In the genomic region with DNA sequence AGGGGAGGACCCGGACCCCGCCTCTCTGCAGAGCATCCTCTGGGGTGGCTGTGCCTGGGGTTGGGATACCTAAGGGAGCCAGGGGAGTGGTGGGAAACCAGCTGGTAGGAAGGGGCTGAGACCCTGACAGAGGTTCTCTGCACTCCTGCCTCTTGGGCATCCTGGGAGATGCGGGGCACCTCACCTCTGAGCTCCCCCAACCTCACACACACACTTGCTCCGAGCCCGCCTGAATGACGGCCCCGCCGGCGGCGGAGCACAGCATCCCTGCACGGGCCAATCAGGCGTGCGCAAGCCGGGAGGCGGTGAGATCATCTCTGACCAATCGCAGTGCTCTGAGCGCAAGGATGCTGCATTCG, we compare ENCODE assay signal across 9 mouse cellular contexts. TPM values are rescaled to one million over a fixed set of nuclear protein-coding genes. Genes with fewer than 3 reads are reported as not detected.
A peak's percentile ranks its signal among the peaks of the same experiment; 100 is the strongest.
DNase-seq lines count a peak whose midpoint lies in the region; ATAC-seq and TF ChIP-seq lines count a peak whose summit lies in the region.
"Had no signal": no experiment of that assay in that cellular context is flagged by ENCODE, and none has a peak within 500 bp of the region (broad histone marks: within the 10 kb centered on the region; RNA-seq: fewer than 3 reads in every experiment).

No protein-coding gene starts in this region.

- peaks cover 35% of the 10 kb centered on the region for H3K36me3 ChIP-seq in heart, embryonic 13.5 days
- 0 out of 2 replicates have a peak, but pooled peaks cover 3% of the 10 kb centered on the region for H3K36me3 ChIP-seq in hindbrain, embryonic 11.5 days (ENCODE audit: control insufficient read depth, insufficient read depth, low read length)

- H3K9me3 ChIP-seq in heart, embryonic 13.5 days = no peaks in the 10 kb centered on the region
- no peaks in the 10 kb centered on the region for H3K9me3 ChIP-seq in hindbrain, embryonic 11.5 days (ENCODE audit: control insufficient read depth, low read length)

- ATAC-seq in heart, embryonic 13.5 days (ENCODE audit: extremely low read depth, insufficient number of reproducible peaks, low FRiP score, low TSS enrichment) = no peak
- ATAC-seq in hindbrain, embryonic 11.5 days (ENCODE audit: low FRiP score) = peak; percentile 88

- peak overlapping the region; percentile 76 for H3K4me2 ChIP-seq in heart, embryonic 13.5 days
- peak overlapping the region; percentile 97 for H3K4me2 ChIP-seq in hindbrain, embryonic 11.5 days (replicated peaks; ENCODE audit: low read depth, low read length)

- no peak for DNase-seq in heart, adult 8-10 months (ENCODE audit: low spot score)
- peak; percentile 86 for DNase-seq in hindbrain, embryonic 11.5 days (ENCODE audit: low spot score)
- peak; percentile 81 for DNase-seq in left cerebral cortex, postnatal 4 days
- DNase-seq in right cerebral cortex, adult 18-20 months = peak; percentile 93
- DNase-seq in ovary, postnatal 14 days (ENCODE audit: low spot score) = no peak
- no peak for DNase-seq in gastrocnemius, postnatal 14 days

- H3K9ac ChIP-seq in heart, embryonic 13.5 days = peak overlapping the region; percentile 73
- H3K9ac ChIP-seq in hindbrain, embryonic 11.5 days (ENCODE audit: low read depth, low read length) = peak overlapping the region; percentile 79

- WGBS in heart, embryonic 13.5 days = 17% methylated on average over 18 of the region's 18 CpGs
- 1% methylated on average over 18 of the region's 18 CpGs for WGBS in hindbrain, embryonic 11.5 days

- TF ChIP-seq POLR2A in cortical plate, adult 2 months (IDR thresholded peaks at IDR 0.05; ENCODE audit: extremely low read depth, insufficient read depth, low read length) = peak; percentile 66

- TF ChIP-seq CTCF in cortical plate, adult 2 months (IDR thresholded peaks at IDR 0.05; ENCODE audit: extremely low read depth, insufficient read depth, low read length) = no peak

- peaks cover 25% of the 10 kb centered on the region for H3K4me1 ChIP-seq in heart, embryonic 13.5 days
- H3K4me1 ChIP-seq in cortical plate, adult 2 months (ENCODE audit: control insufficient read depth, insufficient read depth, low read length) = no peaks in the 10 kb centered on the region
- 0 out of 2 replicates have a peak, but pooled peaks cover 4% of the 10 kb centered on the region for H3K4me1 ChIP-seq in hindbrain, embryonic 11.5 days (replicated peaks; ENCODE audit: control insufficient read depth, insufficient read depth, low read length)

- peaks cover 50% of the 10 kb centered on the region for H3K27me3 ChIP-seq in heart, embryonic 13.5 days (replicated peaks)
- H3K27me3 ChIP-seq in hindbrain, embryonic 11.5 days (ENCODE audit: control insufficient read depth, insufficient read depth, low read length) = no peaks in the 10 kb centered on the region; the same call in none of the 2 replicates

- intact Hi-C loops in left cerebral cortex, postnatal 4 days (cut with DNase I) = no loop called here
- intact Hi-C loops in gastrocnemius, postnatal 14 days (cut with DNase I; ENCODE audit: low total_unique reads) = no loop called here

- no peak overlapping the region for H3K27ac ChIP-seq in heart, embryonic 13.5 days (replicated peaks)
- H3K27ac ChIP-seq in cortical plate, adult 2 months (ENCODE audit: insufficient read depth, low read length) = no peak overlapping the region
- peak overlapping the region; percentile 89 for H3K27ac ChIP-seq in hindbrain, embryonic 11.5 days (ENCODE audit: low read depth, low read length)

- H3K4me3 ChIP-seq in heart, embryonic 13.5 days = peak overlapping the region; percentile 52
- peak overlapping the region; percentile 93 for H3K4me3 ChIP-seq in cortical plate, adult 2 months (ENCODE audit: insufficient read depth, low read length)
- H3K4me3 ChIP-seq in hindbrain, embryonic 11.5 days (ENCODE audit: low read depth, low read length) = peak overlapping the region; percentile 72

RNA-seq across cellular contexts. Expression of gene 6330409D20Rik, which starts 1.3 kb away (rescaled TPM):
- 0.18 and 0.28 TPM in 2 replicates for polyA plus RNA-seq in heart, embryonic 13.5 days (2015; fragmentation: Nextera tagmentation; extraction: Ambion mirVana)
- total RNA-seq in heart, adult 8-10 months (2022) = not detected
- 3.5 and 4.2 TPM in 2 replicates for polyA plus RNA-seq in cortical plate, adult 2 months (2012; rRNA removed)
- 2.3 and 3.0 TPM in 2 replicates for polyA plus RNA-seq in hindbrain, embryonic 11.5 days (2014; fragmentation: Nextera tagmentation; extraction: Ambion mirVana)
- 1 to 10 TPM; 3.0 to 3.2 TPM for total RNA-seq in left cerebral cortex, postnatal 4 days (2021)
- not detected for total RNA-seq in gastrocnemius, postnatal 14 days (2021)
- total RNA-seq: hematopoietic stem cell, adult 5-6 weeks had no signal

RNA-seq across cellular contexts. Expression of gene Tor2a, which starts 14.9 kb away (rescaled TPM):
- 37.0 and 40.0 TPM in 2 replicates for polyA plus RNA-seq in heart, embryonic 13.5 days (2015; fragmentation: Nextera tagmentation; extraction: Ambion mirVana)
- 10 to 100 TPM in 1 of 4 experiments, 1 to 10 TPM in 3; 7.8 to 10.1 (median 8.2) TPM for total RNA-seq in heart, adult 8-10 months (2022)
- polyA plus RNA-seq in cortical plate, adult 2 months (2012; rRNA removed) = 54.9 and 58.9 TPM in 2 replicates
- 53.1 and 53.5 TPM in 2 replicates for polyA plus RNA-seq in hindbrain, embryonic 11.5 days (2014; fragmentation: Nextera tagmentation; extraction: Ambion mirVana)
- 10 to 100 TPM; 29.3 to 30.5 TPM for total RNA-seq in left cerebral cortex, postnatal 4 days (2021)
- total RNA-seq in gastrocnemius, postnatal 14 days (2021) = 1 to 10 TPM; 7.5 to 8.2 TPM

RNA-seq across cellular contexts. Expression of gene Sh2d3c, which starts 21.3 kb away (rescaled TPM):
- 33.0 and 34.1 TPM in 2 replicates for polyA plus RNA-seq in heart, embryonic 13.5 days (2015; fragmentation: Nextera tagmentation; extraction: Ambion mirVana)
- total RNA-seq in heart, adult 8-10 months (2022) = 10 to 100 TPM; 16.4 to 28.8 (median 21.7) TPM
- polyA plus RNA-seq in cortical plate, adult 2 months (2012; rRNA removed) = 29.7 and 31.5 TPM in 2 replicates
- polyA plus RNA-seq in hindbrain, embryonic 11.5 days (2014; fragmentation: Nextera tagmentation; extraction: Ambion mirVana) = 25.9 and 27.6 TPM in 2 replicates
- total RNA-seq in left cerebral cortex, postnatal 4 days (2021) = 10 to 100 TPM; 33.1 to 37.2 TPM
- 10 to 100 TPM; 10.2 to 16.1 TPM for total RNA-seq in gastrocnemius, postnatal 14 days (2021)

RNA-seq across cellular contexts. Expression of gene Cdk9, which starts 29.3 kb away (rescaled TPM):
- 60.0 and 63.2 TPM in 2 replicates for polyA plus RNA-seq in heart, embryonic 13.5 days (2015; fragmentation: Nextera tagmentation; extraction: Ambion mirVana)
- total RNA-seq in heart, adult 8-10 months (2022) = 10 to 100 TPM; 23.3 to 27.1 (median 25.7) TPM
- polyA plus RNA-seq in cortical plate, adult 2 months (2012; rRNA removed) = 260 and 329 TPM in 2 replicates
- 77.3 and 79.9 TPM in 2 replicates for polyA plus RNA-seq in hindbrain, embryonic 11.5 days (2014; fragmentation: Nextera tagmentation; extraction: Ambion mirVana)
- total RNA-seq in left cerebral cortex, postnatal 4 days (2021) = 10 to 100 TPM; 87.8 to 88.0 TPM
- total RNA-seq in gastrocnemius, postnatal 14 days (2021) = 10 to 100 TPM; 21.3 to 23.9 TPM

RNA-seq across cellular contexts. Expression of gene Ttc16, which starts 33.3 kb away (rescaled TPM):
- 0.11 and 0.17 TPM in 2 replicates for polyA plus RNA-seq in heart, embryonic 13.5 days (2015; fragmentation: Nextera tagmentation; extraction: Ambion mirVana)
- under 1 TPM in 1 of 4 experiments, not detected in 3; 0.19 TPM for total RNA-seq in heart, adult 8-10 months (2022)
- 1.8 and 2.2 TPM in 2 replicates for polyA plus RNA-seq in cortical plate, adult 2 months (2012; rRNA removed)
- polyA plus RNA-seq in hindbrain, embryonic 11.5 days (2014; fragmentation: Nextera tagmentation; extraction: Ambion mirVana) = 0.22 and 0.34 TPM in 2 replicates
- under 1 TPM; 0.42 to 0.66 TPM for total RNA-seq in left cerebral cortex, postnatal 4 days (2021)
- not detected for total RNA-seq in gastrocnemius, postnatal 14 days (2021)
- total RNA-seq: hematopoietic stem cell, adult 5-6 weeks had no signal

Comparison
In these comparisons a context has a peak if more than half of its experiments do, and no peak if none do; other contexts are left out.
1. DNase-seq: peak in hindbrain, embryonic 11.5 days (single experiment), left cerebral cortex, postnatal 4 days (single experiment) and right cerebral cortex, adult 18-20 months (single experiment); none in heart, adult 8-10 months (single experiment), ovary, postnatal 14 days (single experiment) and gastrocnemius, postnatal 14 days (single experiment).
2. Peak in every context shown above with its lines, with median percentiles within 50 percentile points of each other: H3K4me3 ChIP-seq.